Mouse (Mus musculus) right cerebral cortex, postnatal 36 days (tissue): ENCODE measurements around the gene Stoml3.

Source experiments
- DNase-seq, 2 experiments: peaks; one replicate each; pipeline ENCODE4 v3.0.0; 2022; ENCODE audit warnings: low spot score in 2 of 2, mixed read lengths in 1 of 2

Stoml3 gene

GRCm38 (mm10) chr3:53488353-53488752 lies at the start of gene Stoml3:
Stoml3 (plus strand) TSS chr3:53488653.
- no peak for DNase-seq

- DNase-seq, result no peak
Measured at GRCm38 (mm10) chr3:53445540-53445939, 42.9 kb upstream of the Stoml3 start.

- DNase-seq, result no peak
Measured at GRCm38 (mm10) chr3:53446801-53447200, 41.7 kb upstream of the Stoml3 start.

GRCm38 (mm10) chr3:53448208-53448607 lies 40.2 kb upstream of the Stoml3 start:
- DNase-seq, result peak in 1 of 2 experiments; percentile 33

- no peak for DNase-seq
Measured at GRCm38 (mm10) chr3:53450666-53451065, 37.8 kb upstream of the Stoml3 start.

GRCm38 (mm10) chr3:53452351-53452750 lies 36.1 kb upstream of the Stoml3 start:
- no peak for DNase-seq

GRCm38 (mm10) chr3:53453346-53453745 lies 35.1 kb upstream of the Stoml3 start:
- DNase-seq, result no peak

- no peak for DNase-seq
Measured at GRCm38 (mm10) chr3:53454005-53454404, 34.4 kb upstream of the Stoml3 start.

- DNase-seq, result no peak
Measured at GRCm38 (mm10) chr3:53454561-53454960, 33.9 kb upstream of the Stoml3 start.

- no peak for DNase-seq
Measured at GRCm38 (mm10) chr3:53454984-53455383, 33.5 kb upstream of the Stoml3 start.

- no peak for DNase-seq
Measured at GRCm38 (mm10) chr3:53457750-53458149, 30.7 kb upstream of the Stoml3 start.

- no peak for DNase-seq
Measured at GRCm38 (mm10) chr3:53460106-53460505, 28.3 kb upstream of the Stoml3 start.

- DNase-seq, result no peak
Measured at GRCm38 (mm10) chr3:53462701-53463045, 25.8 kb upstream of the Stoml3 start.

GRCm38 (mm10) chr3:53463046-53463764 lies 25.2 kb upstream of the Stoml3 start, which contains the start of the genes Nhlrc3 and Proser1:
Nhlrc3 (minus strand) TSS chr3:53463332.
Proser1 (plus strand) TSS chr3:53463666.
- peak; percentile 91 to 96 for DNase-seq

GRCm38 (mm10) chr3:53463765-53464114 lies 24.7 kb upstream of the Stoml3 start:
- no peak for DNase-seq

GRCm38 (mm10) chr3:53464146-53464698 lies 24.2 kb upstream of the Stoml3 start:
- no peak for DNase-seq

GRCm38 (mm10) chr3:53465330-53465729 lies 23.1 kb upstream of the Stoml3 start:
- DNase-seq, result no peak

GRCm38 (mm10) chr3:53466481-53466880 lies 22.0 kb upstream of the Stoml3 start:
- DNase-seq, result no peak

- no peak for DNase-seq
Measured at GRCm38 (mm10) chr3:53467356-53467755, 21.1 kb upstream of the Stoml3 start.

- no peak for DNase-seq
Measured at GRCm38 (mm10) chr3:53469650-53470049, 18.8 kb upstream of the Stoml3 start.

GRCm38 (mm10) chr3:53472061-53472460 lies 16.4 kb upstream of the Stoml3 start:
- no peak for DNase-seq

- DNase-seq, result no peak
Measured at GRCm38 (mm10) chr3:53474179-53474578, 14.3 kb upstream of the Stoml3 start.

- DNase-seq, result no peak
Measured at GRCm38 (mm10) chr3:53475889-53476288, 12.6 kb upstream of the Stoml3 start.

- no peak for DNase-seq
Measured at GRCm38 (mm10) chr3:53477468-53477867, 11.0 kb upstream of the Stoml3 start.
